Mouse (Mus musculus): ENCODE measurements around the gene P2ry13.

GRCm38 (mm10) chr3:59250454-59250853 is 39.8 kb upstream of the P2ry13 start:
- TF ChIP-seq TAL1 (IDR thresholded peaks at IDR 0.05; ENCODE audit: low read length) (no peak), GATA1 (IDR thresholded peaks at IDR 0.05; ENCODE audit: low read length) (no peak)
